Mouse (Mus musculus) hindlimb bud, embryonic 11.5 days (tissue): ENCODE measurements around the gene Slc2a3.
"Not testable (repeated sequence)": the region's sequence is repeated elsewhere in the genome, so short reads cannot be mapped to it uniquely, and the experiment has no call there.

ENCODE experiments used
- DNase-seq: peaks from one replicate; pipeline ENCODE4 v3.0.0-alpha.2; 2012; ENCODE audit warnings: low read depth, low spot score; ENCODE audit errors: extremely low spot score

Slc2a3 gene

GRCm38 (mm10) chr6:122711455-122711854 is 90.0 kb downstream of the Slc2a3 start:
- DNase-seq = no peak

GRCm38 (mm10) chr6:122708826-122709225 is 92.6 kb downstream of the Slc2a3 start:
- DNase-seq = no peak

- DNase-seq = no peak
Observed at GRCm38 (mm10) chr6:122707036-122707800, 94.2 kb downstream of the Slc2a3 start, which contains the start of gene Nanog. TSS of gene Nanog (plus strand) at chr6:122707489.

DNA sequence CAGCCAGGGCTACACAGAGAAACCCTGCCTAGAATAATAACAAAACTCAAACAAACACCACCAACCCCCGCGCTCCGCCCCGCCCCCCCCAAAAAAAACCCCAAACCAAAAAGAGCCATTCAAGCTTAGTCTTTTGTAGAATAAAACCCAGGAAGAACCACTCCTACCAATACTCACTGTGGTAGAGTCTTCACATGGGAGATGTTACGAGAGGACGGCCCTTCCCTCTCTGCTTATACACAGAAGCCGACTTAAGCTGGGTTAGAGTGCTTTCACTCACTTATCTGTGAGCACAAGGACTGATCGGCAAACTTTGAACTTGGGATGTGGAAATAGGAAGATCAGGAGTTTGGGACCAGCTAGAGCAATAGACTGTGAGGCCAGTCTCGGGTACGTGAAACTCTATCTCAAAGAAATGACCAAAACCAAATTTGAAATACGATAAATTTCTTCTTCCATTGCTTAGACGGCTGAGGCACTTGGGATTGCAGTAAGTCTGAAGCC is 95.1 kb downstream of the Slc2a3 start:
- DNase-seq = no peak

DNA sequence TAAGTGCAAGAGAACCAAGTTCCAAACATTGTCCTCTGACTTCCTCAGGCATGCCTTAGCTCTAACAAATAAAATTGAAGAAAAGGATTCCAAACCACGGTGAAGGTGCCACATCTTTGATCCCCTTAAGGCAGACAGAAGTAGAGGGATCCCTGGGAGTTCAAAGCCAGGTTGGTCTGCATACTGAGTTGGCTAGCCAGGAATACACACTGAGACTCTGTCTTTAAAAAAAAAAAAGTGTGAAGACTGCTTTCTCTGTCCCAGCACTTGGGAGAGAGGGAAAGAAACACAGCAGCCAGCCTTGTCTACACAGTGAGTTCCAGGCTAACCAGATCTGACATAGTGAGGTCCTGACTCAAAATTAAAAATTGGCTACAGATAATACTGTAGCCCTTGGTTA is 97.7 kb downstream of the Slc2a3 start:
- no peak for DNase-seq

GRCm38 (mm10) chr6:122703251-122703650 is 98.2 kb downstream of the Slc2a3 start:
- DNase-seq = no peak

GRCm38 (mm10) chr6:122702480-122703124 is 98.8 kb downstream of the Slc2a3 start:
- no peak for DNase-seq

GRCm38 (mm10) chr6:122701816-122702215 is 99.6 kb downstream of the Slc2a3 start:
- no peak for DNase-seq

DNA sequence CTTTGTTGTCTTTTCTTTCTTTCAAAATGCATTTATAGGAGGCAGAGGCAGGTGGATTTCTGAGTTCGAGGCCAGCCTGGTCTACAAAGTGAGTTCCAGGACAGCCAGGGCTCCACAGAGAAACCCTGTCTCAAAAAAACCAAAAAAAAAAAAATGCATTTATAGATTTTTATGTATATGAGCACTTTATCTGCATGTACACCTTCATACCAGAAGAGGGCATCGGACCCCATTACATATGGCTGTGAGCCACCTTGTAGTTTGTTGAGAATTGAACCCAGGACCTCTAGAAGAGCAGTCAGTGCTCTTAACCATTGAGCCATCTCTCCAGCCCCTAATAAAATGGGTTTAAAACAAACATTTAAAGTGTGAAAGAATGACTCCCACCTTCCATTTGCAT is 101.8 kb downstream of the Slc2a3 start:
- DNase-seq = not testable (repeated sequence)

GRCm38 (mm10) chr6:122695398-122695797 is 106.0 kb downstream of the Slc2a3 start:
- DNase-seq = no peak

- DNase-seq = no peak
Observed at GRCm38 (mm10) chr6:122690082-122690481, 111.4 kb downstream of the Slc2a3 start.

DNA sequence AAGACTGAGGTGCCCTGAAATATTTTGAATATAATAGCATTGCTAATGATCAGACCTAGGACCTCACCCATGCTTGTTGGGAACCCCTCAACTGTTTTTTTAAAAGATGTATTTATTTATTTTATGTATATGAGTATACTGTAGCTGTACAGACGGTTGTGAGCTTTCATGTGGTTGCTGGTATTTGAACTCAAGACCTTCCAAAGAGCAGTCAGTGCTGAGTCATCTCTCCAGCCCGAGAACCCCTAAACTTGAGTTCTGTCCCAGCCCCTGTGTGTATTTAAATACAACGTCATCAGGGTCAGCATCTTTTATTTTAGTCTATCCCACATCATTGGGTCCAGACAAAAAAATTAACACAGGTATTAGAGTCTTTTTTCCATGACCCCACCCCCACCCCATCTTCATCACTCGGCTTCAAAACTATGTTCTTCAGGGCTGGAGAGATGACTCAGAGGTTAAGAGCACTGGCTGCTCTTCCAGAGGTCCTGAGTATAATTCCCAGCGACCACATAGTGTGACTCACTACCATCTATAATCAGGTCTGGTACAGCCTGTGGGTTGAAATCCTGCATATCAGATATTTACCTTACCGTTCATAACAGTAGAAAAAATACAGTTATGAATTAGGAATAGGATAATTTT is 111.9 kb downstream of the Slc2a3 start:
- DNase-seq = no peak

- no peak for DNase-seq
Observed at GRCm38 (mm10) chr6:122686709-122687108, 114.7 kb downstream of the Slc2a3 start.

DNA sequence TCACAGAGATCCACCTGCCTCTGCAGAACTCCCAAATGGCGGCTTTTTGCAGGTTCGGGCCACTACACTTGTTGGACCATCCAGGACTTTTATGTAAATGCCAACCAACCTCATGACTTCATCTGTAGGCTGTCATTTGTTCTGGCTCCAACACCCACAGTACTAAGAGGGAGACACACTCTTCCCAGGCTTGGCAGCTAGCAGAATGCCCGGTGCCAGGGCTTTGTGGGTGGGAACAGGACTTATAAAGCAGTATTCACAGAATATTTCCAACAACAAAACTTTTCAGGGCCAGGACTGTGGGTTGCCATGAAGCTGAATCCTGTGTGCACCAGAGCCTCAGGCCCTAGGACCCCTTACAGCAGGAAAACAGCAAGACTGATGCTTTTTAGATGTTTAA is 118.8 kb downstream of the Slc2a3 start:
- no peak for DNase-seq
